Mouse (Mus musculus): ENCODE results near the gene Adk. TPM values are rescaled to one million over a fixed set of nuclear protein-coding genes. Genes with fewer than 3 reads are reported as not detected.

Gene Adk
- polyA plus RNA-seq, 1 experiment from 2014 or later = 112 TPM

- no peaks in the 10 kb centered on the region for H3K9me3 ChIP-seq (ENCODE audit: control insufficient read depth, low read length)
These were observed 219.1 kb downstream of the Adk start for GRCm38 (mm10) chr14:21271472-21271871.

GRCm38 (mm10) chr14:21275786-21276185 lies 223.4 kb downstream of the Adk start:
- no peak for ATAC-seq (ENCODE audit: low FRiP score)
- no peak overlapping the region for H3K9ac ChIP-seq (ENCODE audit: low read length)
- 88% methylated on average over 1 of the region's 1 CpGs for WGBS

More at GRCm38 (mm10) chr14:21271472-21271871, 219.1 kb downstream of the Adk start:
- no peak for ATAC-seq (ENCODE audit: low FRiP score)
- no peaks in the 10 kb centered on the region for H3K27me3 ChIP-seq (ENCODE audit: control insufficient read depth, insufficient read depth, low read length)
- DNase-seq (ENCODE audit: low spot score, missing footprints) = peak; percentile 75
- no peak overlapping the region for H3K4me3 ChIP-seq (ENCODE audit: low read depth, low read length)
- no peak overlapping the region for H3K4me2 ChIP-seq
- H3K36me3 ChIP-seq (ENCODE audit: control insufficient read depth, insufficient read depth, low read length) = no peaks in the 10 kb centered on the region
- H3K27ac ChIP-seq (ENCODE audit: low read depth, low read length) = no peak overlapping the region
- H3K4me1 ChIP-seq (ENCODE audit: control insufficient read depth, insufficient read depth, low read length) = no peaks in the 10 kb centered on the region
- no peak overlapping the region for H3K9ac ChIP-seq (ENCODE audit: low read length)
- WGBS = 68% methylated on average over 4 of the region's 4 CpGs

GRCm38 (mm10) chr14:21278290-21278689 lies 225.9 kb downstream of the Adk start:
- Histone ChIP-seq H3K9me3 (ENCODE audit: control insufficient read depth, low read length) (no peaks in the 10 kb centered on the region), H3K27ac (ENCODE audit: low read depth, low read length) (no peak overlapping the region), H3K36me3 (ENCODE audit: control insufficient read depth, insufficient read depth, low read length) (no peaks in the 10 kb centered on the region), H3K27me3 (ENCODE audit: control insufficient read depth, insufficient read depth, low read length) (no peaks in the 10 kb centered on the region), H3K4me1 (ENCODE audit: control insufficient read depth, insufficient read depth, low read length) (no peaks in the 10 kb centered on the region), H3K4me3 (ENCODE audit: low read depth, low read length) (no peak overlapping the region), H3K9ac (ENCODE audit: low read length) (no peak overlapping the region), H3K4me2 (no peak overlapping the region)
- ATAC-seq (ENCODE audit: low FRiP score) (no peak), DNase-seq (ENCODE audit: low spot score, missing footprints) (no peak)
- 95% methylated on average over 2 of the region's 2 CpGs for WGBS

More at GRCm38 (mm10) chr14:21275786-21276185, 223.4 kb downstream of the Adk start:
- no peaks in the 10 kb centered on the region for H3K9me3 ChIP-seq (ENCODE audit: control insufficient read depth, low read length)
- H3K4me1 ChIP-seq (ENCODE audit: control insufficient read depth, insufficient read depth, low read length) = no peaks in the 10 kb centered on the region
- H3K27me3 ChIP-seq (ENCODE audit: control insufficient read depth, insufficient read depth, low read length) = no peaks in the 10 kb centered on the region
- no peak overlapping the region for H3K4me3 ChIP-seq (ENCODE audit: low read depth, low read length)
- H3K36me3 ChIP-seq (ENCODE audit: control insufficient read depth, insufficient read depth, low read length) = no peaks in the 10 kb centered on the region
- no peak for DNase-seq (ENCODE audit: low spot score, missing footprints)
- no peak overlapping the region for H3K4me2 ChIP-seq
- H3K27ac ChIP-seq (ENCODE audit: low read depth, low read length) = no peak overlapping the region

GRCm38 (mm10) chr14:21278907-21279535 lies 226.6 kb downstream of the Adk start:
- 80% methylated on average over 6 of the region's 6 CpGs for WGBS
- Histone ChIP-seq H3K36me3 (ENCODE audit: control insufficient read depth, insufficient read depth, low read length) (no peaks in the 10 kb centered on the region), H3K4me2 (no peak overlapping the region), H3K4me3 (ENCODE audit: low read depth, low read length) (no peak overlapping the region), H3K9ac (ENCODE audit: low read length) (no peak overlapping the region), H3K9me3 (ENCODE audit: control insufficient read depth, low read length) (no peaks in the 10 kb centered on the region), H3K27me3 (ENCODE audit: control insufficient read depth, insufficient read depth, low read length) (no peaks in the 10 kb centered on the region), H3K27ac (ENCODE audit: low read depth, low read length) (no peak overlapping the region), H3K4me1 (ENCODE audit: control insufficient read depth, insufficient read depth, low read length) (no peaks in the 10 kb centered on the region)
- DNase-seq (ENCODE audit: low spot score, missing footprints) = peak; percentile 75
- no peak for ATAC-seq (ENCODE audit: low FRiP score)

- WGBS = 91% methylated on average over 3 of the region's 3 CpGs
- Histone ChIP-seq H3K4me1 (ENCODE audit: control insufficient read depth, insufficient read depth, low read length) (no peaks in the 10 kb centered on the region), H3K36me3 (ENCODE audit: control insufficient read depth, insufficient read depth, low read length) (no peaks in the 10 kb centered on the region), H3K4me2 (no peak overlapping the region), H3K9me3 (ENCODE audit: control insufficient read depth, low read length) (no peaks in the 10 kb centered on the region), H3K27ac (ENCODE audit: low read depth, low read length) (no peak overlapping the region), H3K9ac (ENCODE audit: low read length) (no peak overlapping the region), H3K4me3 (ENCODE audit: low read depth, low read length) (no peak overlapping the region), H3K27me3 (ENCODE audit: control insufficient read depth, insufficient read depth, low read length) (no peaks in the 10 kb centered on the region)
- ATAC-seq (ENCODE audit: low FRiP score) (no peak), DNase-seq (ENCODE audit: low spot score, missing footprints) (peak; percentile 73)
These were observed 228.1 kb downstream of the Adk start for GRCm38 (mm10) chr14:21280451-21280850.

GRCm38 (mm10) chr14:21281506-21281905 lies 229.1 kb downstream of the Adk start:
- H3K4me3 ChIP-seq (ENCODE audit: low read depth, low read length) = no peak overlapping the region
- DNase-seq (ENCODE audit: low spot score, missing footprints) (no peak), ATAC-seq (ENCODE audit: low FRiP score) (no peak)
- H3K9me3 ChIP-seq (ENCODE audit: control insufficient read depth, low read length) = no peaks in the 10 kb centered on the region
- no peaks in the 10 kb centered on the region for H3K36me3 ChIP-seq (ENCODE audit: control insufficient read depth, insufficient read depth, low read length)
- WGBS = 81% methylated on average over 4 of the region's 4 CpGs
- no peak overlapping the region for H3K4me2 ChIP-seq
- H3K27me3 ChIP-seq (ENCODE audit: control insufficient read depth, insufficient read depth, low read length) = no peaks in the 10 kb centered on the region
- H3K4me1 ChIP-seq (ENCODE audit: control insufficient read depth, insufficient read depth, low read length) = no peaks in the 10 kb centered on the region
- H3K9ac ChIP-seq (ENCODE audit: low read length) = no peak overlapping the region
- H3K27ac ChIP-seq (ENCODE audit: low read depth, low read length) = no peak overlapping the region

GRCm38 (mm10) chr14:21284116-21284515 lies 231.7 kb downstream of the Adk start:
- H3K9me3 ChIP-seq (ENCODE audit: control insufficient read depth, low read length) = no peaks in the 10 kb centered on the region
- ATAC-seq (ENCODE audit: low FRiP score) (no peak), DNase-seq (ENCODE audit: low spot score, missing footprints) (no peak)
- no peak overlapping the region for H3K4me3 ChIP-seq (ENCODE audit: low read depth, low read length)
- H3K27me3 ChIP-seq (ENCODE audit: control insufficient read depth, insufficient read depth, low read length) = no peaks in the 10 kb centered on the region
- no peak overlapping the region for H3K4me2 ChIP-seq
- no peak overlapping the region for H3K27ac ChIP-seq (ENCODE audit: low read depth, low read length)
- H3K36me3 ChIP-seq (ENCODE audit: control insufficient read depth, insufficient read depth, low read length) = no peaks in the 10 kb centered on the region
- no peak overlapping the region for H3K9ac ChIP-seq (ENCODE audit: low read length)
- 80% methylated on average over 7 of the region's 7 CpGs for WGBS
- H3K4me1 ChIP-seq (ENCODE audit: control insufficient read depth, insufficient read depth, low read length) = no peaks in the 10 kb centered on the region

GRCm38 (mm10) chr14:21284847-21285246 lies 232.5 kb downstream of the Adk start:
- ATAC-seq (ENCODE audit: low FRiP score) = no peak
- 93% methylated on average over 5 of the region's 5 CpGs for WGBS
- H3K9me3 ChIP-seq (ENCODE audit: control insufficient read depth, low read length) = no peaks in the 10 kb centered on the region
- H3K9ac ChIP-seq (ENCODE audit: low read length) = no peak overlapping the region
- no peak overlapping the region for H3K4me2 ChIP-seq
- H3K27ac ChIP-seq (ENCODE audit: low read depth, low read length) = no peak overlapping the region
- no peaks in the 10 kb centered on the region for H3K36me3 ChIP-seq (ENCODE audit: control insufficient read depth, insufficient read depth, low read length)
- H3K4me1 ChIP-seq (ENCODE audit: control insufficient read depth, insufficient read depth, low read length) = no peaks in the 10 kb centered on the region
- H3K27me3 ChIP-seq (ENCODE audit: control insufficient read depth, insufficient read depth, low read length) = no peaks in the 10 kb centered on the region
- no peak for DNase-seq (ENCODE audit: low spot score, missing footprints)
- no peak overlapping the region for H3K4me3 ChIP-seq (ENCODE audit: low read depth, low read length)

GRCm38 (mm10) chr14:21286274-21286673 lies 233.9 kb downstream of the Adk start:
- Histone ChIP-seq H3K4me3 (ENCODE audit: low read depth, low read length) (no peak overlapping the region), H3K4me1 (ENCODE audit: control insufficient read depth, insufficient read depth, low read length) (no peaks in the 10 kb centered on the region), H3K9ac (ENCODE audit: low read length) (no peak overlapping the region), H3K4me2 (no peak overlapping the region), H3K9me3 (ENCODE audit: control insufficient read depth, low read length) (no peaks in the 10 kb centered on the region), H3K27ac (ENCODE audit: low read depth, low read length) (no peak overlapping the region), H3K36me3 (ENCODE audit: control insufficient read depth, insufficient read depth, low read length) (no peaks in the 10 kb centered on the region), H3K27me3 (ENCODE audit: control insufficient read depth, insufficient read depth, low read length) (no peaks in the 10 kb centered on the region)
- DNase-seq (ENCODE audit: low spot score, missing footprints) (no peak), ATAC-seq (ENCODE audit: low FRiP score) (no peak)
- 97% methylated on average over 7 of the region's 7 CpGs for WGBS

Measured in midbrain, embryonic 11.5 days (tissue).